Mouse (Mus musculus) kidney, embryonic 16.5 days (tissue): ENCODE data around the gene Akap17b. TPM values are rescaled to one million over a fixed set of nuclear protein-coding genes. Genes with fewer than 3 reads are reported as not detected.
"Not testable (repeated sequence)": the region's sequence is repeated elsewhere in the genome, so short reads cannot be mapped to it uniquely, and the experiment has no call there.

ENCODE experiments used
- ATAC-seq: fragments of 200-750 bp; cut with Nextera tagmentation; 2 replicates; pipeline ENCODE4 v1.8.0; 2017; ENCODE audit warnings: moderate TSS enrichment; ENCODE audit not compliant: low FRiP score, low TSS enrichment
- H3K27ac ChIP-seq: fragments of 300-500 bp; sonication (generic); 2 replicates; pipeline ENCODE4 v1.5.1; 2014; ENCODE audit warnings: low read length
- H3K27me3 ChIP-seq: fragments of 300-500 bp; sonication (generic); 2 replicates; pipeline ENCODE4 v1.6.1; 2014; ENCODE audit warnings: low read length, control low read depth, mixed read lengths; ENCODE audit not compliant: insufficient read depth
- H3K36me3 ChIP-seq: fragments of 300-500 bp; sonication (generic); 2 replicates; pipeline ENCODE4 v1.6.1; 2014; ENCODE audit warnings: low read length, control low read depth, mixed read lengths; ENCODE audit not compliant: insufficient read depth
- H3K4me1 ChIP-seq: fragments of 300-500 bp; sonication (generic); 2 replicates; pipeline ENCODE4 v1.6.1; 2014; ENCODE audit warnings: low read length, control low read depth, mixed read lengths; ENCODE audit not compliant: insufficient read depth
- H3K4me2 ChIP-seq: fragments of 300-500 bp; sonication (generic); replicated peaks from 2 replicates; pipeline ENCODE4 v1.6.1; 2014; ENCODE audit warnings: low read depth, low read length
- H3K4me3 ChIP-seq: fragments of 300-500 bp; sonication (generic); 2 replicates; pipeline ENCODE4 v1.5.1; 2014; ENCODE audit warnings: mild to moderate bottlenecking, low read length
- H3K9ac ChIP-seq: fragments of 300-500 bp; sonication (generic); replicated peaks from 2 replicates; pipeline ENCODE4 v1.6.1; 2014; ENCODE audit warnings: low read length
- H3K9me3 ChIP-seq: fragments of 300-500 bp; sonication (generic); 2 replicates; pipeline ENCODE4 v1.6.1; 2016; ENCODE audit warnings: low read length, control low read depth
- WGBS: fragments of 180-500 bp; shearing (Covaris S2); extraction: QIAGEN DNeasy Blood & Tissue Kit; methylation state at CpG from one replicate; pipeline ENCODE4 v1.1.7; 2014; 5-methylcytosine and 5-hydroxymethylcytosine counted together
- polyA plus RNA-seq: library from polyadenylated mRNA; unstranded; fragments of >200 nt; fragmentation: Nextera tagmentation; extraction: Ambion mirVana; gene quantifications from 2 replicates; pipeline ENCODE4 v1.2.1, GENCODE M21; 2015

Akap17b gene
- polyA plus RNA-seq, 1 experiment from 2014 or later = 3.3 TPM

DNA sequence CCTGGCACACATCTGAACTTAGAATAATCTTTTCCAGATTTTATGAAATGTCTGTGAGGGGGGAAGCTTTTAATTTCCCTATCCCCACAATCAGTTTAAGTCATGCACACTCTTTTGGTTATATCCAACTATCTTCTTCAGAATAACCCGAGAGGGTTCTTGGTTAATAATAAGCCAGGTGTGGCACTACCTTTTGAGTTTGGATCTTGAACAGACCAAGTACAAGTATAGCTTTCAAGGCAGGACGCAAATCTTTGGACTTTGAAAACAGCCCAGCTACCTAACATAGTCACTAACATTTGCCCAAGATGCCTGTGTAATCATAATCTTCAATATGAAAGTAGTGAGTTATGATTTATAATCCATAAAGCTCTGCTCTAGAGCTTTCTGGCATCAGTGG is 42.3 kb downstream of the Akap17b start:
- Histone ChIP-seq H3K4me1 (no peaks in the 10 kb centered on the region), H3K4me3 (no peak overlapping the region), H3K27me3 (no peaks in the 10 kb centered on the region), H3K27ac (no peak overlapping the region), H3K9ac (no peak overlapping the region), H3K9me3 (no peaks in the 10 kb centered on the region), H3K4me2 (no peak overlapping the region), H3K36me3 (peaks cover 16% of the 10 kb centered on the region)
- no peak for ATAC-seq
- 74% methylated on average over 2 of the region's 2 CpGs for WGBS

DNA sequence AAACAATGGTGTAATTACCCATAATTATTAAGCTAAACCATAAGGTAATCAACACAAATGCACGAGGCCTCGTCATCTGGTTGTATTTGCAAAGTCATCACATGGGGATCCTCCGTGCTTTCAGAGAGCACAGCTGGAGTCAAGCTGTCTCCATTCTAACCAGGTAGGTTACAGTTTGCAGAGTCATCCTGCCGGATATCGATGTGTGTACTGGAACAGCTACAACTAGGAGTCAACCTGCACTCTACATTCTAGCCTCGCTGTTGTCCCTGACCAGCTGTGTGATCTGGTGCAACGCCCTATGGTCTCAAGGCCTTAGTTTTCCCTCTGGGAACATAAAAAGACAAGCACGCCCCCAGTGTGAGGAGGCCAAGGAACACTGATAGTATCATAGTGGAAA is 45.1 kb downstream of the Akap17b start:
- Histone ChIP-seq H3K27me3 (no peaks in the 10 kb centered on the region), H3K4me2 (peak overlapping the region; percentile 59; the same call in 1 of the 2 replicates), H3K36me3 (peaks cover 9% of the 10 kb centered on the region; the same call in 1 of the 2 replicates), H3K9me3 (no peaks in the 10 kb centered on the region), H3K4me1 (no peaks in the 10 kb centered on the region), H3K27ac (no peak overlapping the region), H3K4me3 (no peak overlapping the region), H3K9ac (no peak overlapping the region)
- ATAC-seq = no peak
- 76% methylated on average over 8 of the region's 8 CpGs for WGBS

DNA sequence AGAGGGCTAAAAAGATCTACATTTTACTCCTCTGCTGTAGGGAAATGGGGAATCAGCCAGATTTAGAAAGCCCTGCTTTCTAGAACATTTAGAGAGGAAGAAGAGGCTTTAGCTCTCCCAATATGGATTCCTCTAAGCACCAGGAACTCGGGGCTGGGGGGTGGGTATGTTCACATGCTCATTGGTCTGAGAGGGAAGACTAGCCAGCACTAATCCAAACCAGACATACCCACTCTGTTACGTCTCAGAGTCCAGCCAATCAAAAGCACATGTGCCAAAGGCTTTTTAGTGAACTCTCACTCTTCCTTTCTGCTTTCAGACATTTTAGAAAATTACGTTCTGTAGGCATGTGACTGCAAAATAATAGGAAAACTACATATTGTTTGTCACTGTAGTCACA is 45.5 kb downstream of the Akap17b start:
- WGBS = 51% methylated on average over 3 of the region's 3 CpGs
- Histone ChIP-seq H3K36me3 (peaks cover 8% of the 10 kb centered on the region; the same call in 1 of the 2 replicates), H3K4me2 (peak overlapping the region; percentile 59), H3K4me3 (peak overlapping the region; percentile 73), H3K27ac (no peak overlapping the region), H3K4me1 (no peaks in the 10 kb centered on the region), H3K27me3 (no peaks in the 10 kb centered on the region), H3K9ac (peak overlapping the region; percentile 85; the same call in 1 of the 2 replicates), H3K9me3 (no peaks in the 10 kb centered on the region)
- no peak for ATAC-seq

DNA sequence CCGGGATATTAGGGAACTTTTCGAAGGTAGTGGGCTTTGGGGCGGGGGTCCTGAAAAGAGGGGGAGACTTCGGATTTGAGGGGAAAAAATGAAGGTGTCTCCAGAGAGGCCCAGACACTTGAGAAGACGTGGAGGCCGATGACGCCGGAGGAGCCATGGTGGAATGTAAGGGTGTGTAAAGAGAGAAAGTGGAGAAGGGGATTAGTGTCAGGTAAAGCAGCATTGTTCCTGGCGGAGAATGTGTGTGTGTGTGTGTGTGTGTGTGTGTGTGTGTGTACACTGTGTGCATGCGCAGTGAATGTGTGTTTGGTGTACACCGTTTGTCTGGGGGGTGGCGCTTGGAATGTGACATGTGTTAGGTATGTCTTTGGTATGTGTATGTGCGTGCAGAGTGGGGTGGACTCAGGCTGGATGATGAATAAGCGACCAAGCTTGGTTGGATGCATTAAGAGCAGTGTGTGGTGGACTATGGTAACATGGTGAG is 46.3 kb downstream of the Akap17b start:
- peak; percentile 58 for ATAC-seq
- peak overlapping the region; percentile 59 for H3K4me2 ChIP-seq
- peak overlapping the region; percentile 85 for H3K9ac ChIP-seq
- H3K4me1 ChIP-seq = no peaks in the 10 kb centered on the region
- peaks cover 5% of the 10 kb centered on the region; the same call in 1 of the 2 replicates for H3K36me3 ChIP-seq
- peak overlapping the region; percentile 73 for H3K4me3 ChIP-seq
- H3K27me3 ChIP-seq = no peaks in the 10 kb centered on the region
- 32% methylated on average over 14 of the region's 14 CpGs for WGBS
- H3K9me3 ChIP-seq = no peaks in the 10 kb centered on the region
- H3K27ac ChIP-seq = no peak overlapping the region

DNA sequence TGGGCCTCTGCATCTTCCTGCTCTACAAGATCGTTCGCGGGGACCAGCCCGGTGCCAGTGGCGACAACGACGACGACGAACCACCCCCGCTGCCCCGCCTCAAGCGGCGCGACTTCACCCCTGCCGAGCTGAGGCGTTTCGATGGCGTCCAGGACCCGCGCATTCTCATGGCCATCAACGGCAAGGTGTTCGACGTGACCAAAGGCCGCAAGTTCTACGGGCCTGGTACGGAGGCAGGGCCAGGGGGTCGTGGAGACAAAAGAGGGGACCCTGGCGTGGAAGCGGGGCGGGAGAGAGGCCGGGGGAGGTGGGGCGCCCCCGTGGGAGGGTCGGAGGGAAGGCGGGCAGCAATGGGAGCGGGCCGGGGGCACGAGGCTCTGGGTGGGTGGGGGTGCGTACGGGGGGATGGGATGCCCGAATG is 46.8 kb downstream of the Akap17b start:
- ATAC-seq = peak; percentile 58
- Histone ChIP-seq H3K4me1 (no peaks in the 10 kb centered on the region), H3K4me3 (peak overlapping the region; percentile 73), H3K9ac (peak overlapping the region; percentile 85), H3K36me3 (no peaks in the 10 kb centered on the region; the same call in 1 of the 2 replicates), H3K4me2 (peak overlapping the region; percentile 59), H3K27ac (peak overlapping the region; percentile 81; the same call in 1 of the 2 replicates), H3K9me3 (no peaks in the 10 kb centered on the region), H3K27me3 (no peaks in the 10 kb centered on the region)
- 35% methylated on average over 36 of the region's 41 CpGs for WGBS

DNA sequence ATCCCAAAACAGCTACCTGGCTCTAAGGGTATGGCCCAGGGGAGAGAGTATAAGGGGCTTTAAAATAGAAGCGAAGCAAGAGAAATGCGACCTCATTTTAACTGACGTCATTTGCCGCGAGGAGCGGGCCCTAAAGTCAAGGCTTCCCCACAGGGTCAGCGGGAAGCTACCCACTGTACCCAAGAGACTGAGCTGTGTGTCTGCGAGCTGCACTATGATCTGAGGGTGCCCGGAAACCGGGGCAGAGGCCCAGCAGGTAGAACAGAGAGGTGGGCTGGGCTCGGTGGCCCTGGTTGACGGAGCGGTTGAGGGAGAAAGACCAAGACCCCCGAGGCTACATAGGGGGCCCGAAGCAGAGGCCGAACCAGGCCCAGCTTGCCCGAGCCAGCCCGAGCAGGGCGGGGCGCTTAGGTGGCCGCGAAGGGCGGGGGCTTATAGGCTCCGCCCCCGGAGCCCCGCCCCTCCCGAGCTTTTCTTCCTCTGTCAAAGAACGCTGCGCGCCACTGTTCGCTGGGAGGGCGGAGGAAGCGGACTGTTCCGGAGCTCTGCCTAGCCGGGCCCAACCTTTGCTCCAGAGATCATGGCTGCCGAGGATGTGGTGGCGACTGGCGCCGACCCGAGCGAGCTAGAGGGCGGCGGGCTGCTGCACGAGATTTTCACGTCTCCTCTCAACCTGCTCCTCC is 47.3 kb downstream of the Akap17b start, which contains the start of gene Pgrmc1:
Gene Pgrmc1 (plus strand): TSS at position 500 of the 683 bp plus-strand sequence.
- Histone ChIP-seq H3K9me3 (no peaks in the 10 kb centered on the region), H3K4me1 (no peaks in the 10 kb centered on the region), H3K27me3 (no peaks in the 10 kb centered on the region), H3K9ac (peak within 1 kb of the TSS; percentile 85), H3K4me2 (peak within 1 kb of the TSS; percentile 59), H3K27ac (peak within 1 kb of the TSS; percentile 81; the same call in 1 of the 2 replicates), H3K4me3 (peak within 1 kb of the TSS; percentile 73), H3K36me3 (no peaks in the 10 kb centered on the region)
- ATAC-seq = peak; percentile 95
- whole genome bisulfite sequencing = 22% methylated on average over 43 of the region's 45 CpGs

DNA sequence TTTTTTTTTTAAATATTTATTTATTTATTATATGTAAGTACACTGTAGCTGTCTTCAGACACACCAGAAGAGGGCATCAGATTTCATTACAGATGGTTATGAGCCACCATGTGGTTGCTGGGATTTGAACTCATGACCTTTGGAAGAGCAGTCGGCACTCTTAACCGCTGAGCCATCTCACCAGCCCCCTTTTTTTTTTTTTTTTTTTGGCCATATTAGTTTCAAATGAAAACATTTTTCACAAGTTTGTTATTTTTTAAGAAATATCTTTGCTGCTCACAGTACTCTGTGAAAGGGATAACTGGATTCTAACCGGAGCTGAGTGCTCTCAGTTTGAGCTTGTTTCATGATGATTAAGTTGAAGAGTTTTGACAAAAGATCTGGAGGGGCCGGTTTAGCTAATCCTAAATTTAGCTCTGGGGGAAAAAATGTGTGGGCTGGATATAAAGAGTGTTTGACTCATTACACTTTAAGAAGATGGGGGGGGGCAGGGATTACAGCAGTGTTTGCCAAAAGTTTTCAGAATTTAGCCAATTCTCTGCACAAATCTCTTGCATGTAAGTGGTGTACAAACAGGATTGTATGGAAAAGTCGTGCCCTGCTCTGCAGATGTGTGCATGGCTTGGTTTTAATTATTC is 48.6 kb downstream of the Akap17b start:
- not testable (repeated sequence) for H3K36me3 ChIP-seq, H3K27me3 ChIP-seq, H3K9ac ChIP-seq, H3K4me3 ChIP-seq, H3K4me2 ChIP-seq, H3K27ac ChIP-seq, H3K4me1 ChIP-seq, ATAC-seq, H3K9me3 ChIP-seq
- WGBS = 76% methylated on average over 4 of the region's 5 CpGs

DNA sequence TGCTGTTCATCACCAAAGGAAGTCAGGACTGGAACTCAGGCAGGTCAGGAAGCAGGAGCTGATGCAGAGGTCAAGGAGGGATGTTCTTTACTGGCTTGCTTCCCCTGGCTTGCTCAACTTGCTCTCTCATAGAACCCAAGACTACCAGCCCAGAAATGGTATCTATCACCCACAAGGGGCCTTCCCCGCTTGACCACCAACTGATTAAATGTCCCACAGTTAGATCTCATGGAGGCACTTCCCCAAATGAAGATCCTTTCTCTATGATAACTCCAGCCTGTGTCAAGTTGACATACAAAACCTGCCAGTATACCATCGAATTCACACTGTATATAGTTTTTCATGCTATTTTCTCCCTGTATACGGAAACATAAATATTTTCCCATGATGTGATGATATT is 49.9 kb downstream of the Akap17b start:
- no peaks in the 10 kb centered on the region for H3K27me3 ChIP-seq
- H3K4me1 ChIP-seq = no peaks in the 10 kb centered on the region
- no peak overlapping the region for H3K9ac ChIP-seq
- no peak overlapping the region for H3K4me3 ChIP-seq
- no peaks in the 10 kb centered on the region for H3K36me3 ChIP-seq
- H3K9me3 ChIP-seq = no peaks in the 10 kb centered on the region
- WGBS = 86% methylated on average over 3 of the region's 3 CpGs
- no peak overlapping the region for H3K27ac ChIP-seq
- no peak for ATAC-seq
- H3K4me2 ChIP-seq = no peak overlapping the region

DNA sequence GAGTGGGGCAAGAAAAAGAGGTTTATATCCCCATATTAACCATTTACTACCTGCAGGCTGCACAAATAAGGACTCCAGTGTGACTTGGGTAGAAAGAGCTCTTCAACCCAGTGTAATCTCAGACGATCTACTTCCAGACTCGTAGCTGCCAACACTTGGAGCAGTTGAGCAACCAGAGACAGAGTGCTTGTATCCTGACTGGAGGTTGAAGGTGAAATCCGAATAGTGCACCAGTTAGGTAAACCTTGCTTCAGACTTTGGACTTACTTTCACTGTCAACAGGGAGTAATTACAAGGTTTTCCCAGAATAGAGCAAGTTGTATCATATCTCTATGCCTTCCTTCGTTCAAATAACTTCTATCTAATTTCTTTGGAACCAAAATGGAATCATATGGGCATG is 53.7 kb downstream of the Akap17b start:
- no peak overlapping the region for H3K4me3 ChIP-seq
- H3K4me2 ChIP-seq = no peak overlapping the region
- WGBS = 60% methylated on average over 4 of the region's 4 CpGs
- ATAC-seq = no peak
- H3K27me3 ChIP-seq = no peaks in the 10 kb centered on the region
- no peaks in the 10 kb centered on the region for H3K4me1 ChIP-seq
- H3K9me3 ChIP-seq = no peaks in the 10 kb centered on the region
- no peak overlapping the region for H3K27ac ChIP-seq
- no peaks in the 10 kb centered on the region for H3K36me3 ChIP-seq
- no peak overlapping the region for H3K9ac ChIP-seq

DNA sequence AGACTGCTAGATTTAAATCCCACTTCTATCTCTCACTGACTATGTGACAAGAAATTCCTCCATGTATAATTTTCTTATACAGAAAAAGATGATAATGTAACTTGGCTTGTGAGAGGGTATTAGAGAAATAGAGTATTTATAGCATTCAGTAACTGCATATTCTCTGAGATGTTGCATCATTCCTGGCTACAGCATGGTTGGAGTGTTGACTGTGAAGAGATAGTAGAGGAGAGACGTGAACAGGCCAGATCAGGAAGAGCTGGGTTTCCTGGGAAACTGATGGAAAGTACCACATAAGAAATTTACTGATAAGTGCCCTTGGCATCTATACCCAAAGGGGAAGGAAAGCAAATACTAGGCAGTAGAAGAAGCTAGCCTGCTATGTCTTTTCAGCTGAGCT is 54.1 kb downstream of the Akap17b start:
- WGBS = 65% methylated on average over 1 of the region's 1 CpGs
- no peaks in the 10 kb centered on the region for H3K9me3 ChIP-seq
- no peak for ATAC-seq
- no peaks in the 10 kb centered on the region for H3K4me1 ChIP-seq
- no peak overlapping the region for H3K9ac ChIP-seq
- H3K36me3 ChIP-seq = no peaks in the 10 kb centered on the region
- H3K27me3 ChIP-seq = no peaks in the 10 kb centered on the region
- H3K27ac ChIP-seq = no peak overlapping the region
- H3K4me2 ChIP-seq = no peak overlapping the region
- H3K4me3 ChIP-seq = no peak overlapping the region
